Mouse (Mus musculus) bone marrow, adult 2 months (tissue): ENCODE results near the gene Vps13d.

Experiments
- CTCF ChIP-seq: fragments of 200-500 bp; IDR thresholded peaks from 2 replicates; pipeline ENCODE4 v1.5.1; 2011; ENCODE audit warnings: low read length, control low read depth; ENCODE audit not compliant: control insufficient read depth, insufficient read depth
- POLR2A ChIP-seq: fragments of 200-500 bp; IDR thresholded peaks from 2 replicates; pipeline ENCODE4 v1.6.1; 2011; ENCODE audit warnings: low read depth, mild to moderate bottlenecking, control low read depth, low read length, borderline replicate concordance; ENCODE audit not compliant: control insufficient read depth

- no peak for TF ChIP-seq CTCF
- TF ChIP-seq POLR2A, result no peak
Observed at GRCm38 (mm10) chr4:144971048-144971447, 223.8 kb downstream of the Vps13d start.
